Mouse (Mus musculus) small intestine, adult 2 months (tissue): Measurements from ENCODE around the gene Tspan17.

Experiments
- CTCF ChIP-seq: fragments of 200-500 bp; IDR thresholded peaks from 2 replicates; pipeline ENCODE4 v1.5.1; 2012; ENCODE audit warnings: low read depth, mild to moderate bottlenecking, control low read depth, inconsistent platforms, low read length, moderate library complexity, mixed read lengths; ENCODE audit not compliant: insufficient replicate concordance, insufficient read length; ENCODE audit errors: extremely low read depth
- POLR2A ChIP-seq: fragments of 200-500 bp; IDR thresholded peaks from 2 replicates; pipeline ENCODE4 v1.6.1; 2012; ENCODE audit warnings: low read depth, mild to moderate bottlenecking, control low read depth, inconsistent platforms, low read length, moderate library complexity

- TF ChIP-seq CTCF, result no peak
- TF ChIP-seq POLR2A, result no peak
Measured at GRCm38 (mm10) chr13:54827992-54828391, 38.8 kb downstream of the Tspan17 start.
